Mouse (Mus musculus) forelimb bud, embryonic 11.5 days (tissue): ENCODE results near the gene Ptgis.

Source experiments
- DNase-seq: peaks from one replicate; pipeline ENCODE4 v3.0.0-alpha.2; 2012; ENCODE audit warnings: low read depth, low spot score

Gene Ptgis

GRCm38 (mm10) chr2:167155541-167155973, 84.8 kb downstream of the Ptgis start:
- no peak for DNase-seq

GRCm38 (mm10) chr2:167150880-167151279, 89.5 kb downstream of the Ptgis start:
- no peak for DNase-seq

GRCm38 (mm10) chr2:167150135-167150534, 90.3 kb downstream of the Ptgis start:
- DNase-seq, result no peak

- no peak for DNase-seq
Observed at GRCm38 (mm10) chr2:167149035-167149434, 91.4 kb downstream of the Ptgis start.

GRCm38 (mm10) chr2:167147708-167148107, 92.7 kb downstream of the Ptgis start:
- no peak for DNase-seq

- no peak for DNase-seq
Observed at GRCm38 (mm10) chr2:167145904-167146303, 94.5 kb downstream of the Ptgis start.

GRCm38 (mm10) chr2:167144439-167145307, 95.7 kb downstream of the Ptgis start:
- no peak for DNase-seq

- no peak for DNase-seq
Observed at GRCm38 (mm10) chr2:167143914-167144313, 96.5 kb downstream of the Ptgis start.

- DNase-seq, result no peak
Observed at GRCm38 (mm10) chr2:167142282-167142681, 98.1 kb downstream of the Ptgis start.

- DNase-seq, result no peak
Observed at GRCm38 (mm10) chr2:167141810-167142209, 98.6 kb downstream of the Ptgis start.
